13 mouse cellular contexts compared by ENCODE assay signal in genomic region chr11:88400926-88401325, GRCm38 (mm10).
DNase-seq lines count a peak whose midpoint lies in the region; ATAC-seq and TF ChIP-seq lines count a peak whose summit lies in the region.
"Had no signal": no experiment of that assay in that cellular context is flagged by ENCODE, and none has a peak within 500 bp of the region (broad histone marks: within the 10 kb centered on the region; RNA-seq: fewer than 3 reads in every experiment).

No protein-coding gene starts in this region.

- ATAC-seq in midbrain, embryonic 11.5 days (ENCODE audit: low FRiP score): no peak
- no peak for ATAC-seq in midbrain, embryonic 12.5 days (ENCODE audit: low FRiP score, low read depth)
- no peak for ATAC-seq in stomach, embryonic 16.5 days (ENCODE audit: insufficient read depth, low FRiP score)
- ATAC-seq in kidney, embryonic 14.5 days (ENCODE audit: low FRiP score, low TSS enrichment): no peak

- peaks cover 7% of the 10 kb centered on the region; the same call in 1 of the 2 replicates for H3K36me3 ChIP-seq in heart, embryonic 10.5 days
- no peaks in the 10 kb centered on the region for H3K36me3 ChIP-seq in heart, adult 2 months (ENCODE audit: control insufficient read depth, insufficient read depth, low read length)
- peaks cover 58% of the 10 kb centered on the region for H3K36me3 ChIP-seq in midbrain, embryonic 10.5 days
- no peaks in the 10 kb centered on the region for H3K36me3 ChIP-seq in midbrain, embryonic 11.5 days (ENCODE audit: control insufficient read depth, insufficient read depth, low read length)
- H3K36me3 ChIP-seq in midbrain, embryonic 12.5 days: 0 out of 2 replicates have a peak, but pooled peaks cover 9% of the 10 kb centered on the region
- H3K36me3 ChIP-seq in stomach, embryonic 16.5 days (ENCODE audit: control insufficient read depth, insufficient read depth, low read length): no peaks in the 10 kb centered on the region
- H3K36me3 ChIP-seq in kidney, embryonic 14.5 days (ENCODE audit: control insufficient read depth, insufficient read depth, low read length): peaks cover 3% of the 10 kb centered on the region; the same call in 1 of the 2 replicates
- H3K36me3 ChIP-seq: embryonic facial prominence, embryonic 15.5 days; neural tube, embryonic 12.5 days had no signal

- TF ChIP-seq CTCF in heart, adult 2 months (IDR thresholded peaks at IDR 0.05): no peak

- no peaks in the 10 kb centered on the region for H3K9me3 ChIP-seq in heart, embryonic 10.5 days
- no peaks in the 10 kb centered on the region for H3K9me3 ChIP-seq in midbrain, embryonic 10.5 days (replicated peaks)
- H3K9me3 ChIP-seq in midbrain, embryonic 11.5 days (ENCODE audit: control insufficient read depth, low read length): no peaks in the 10 kb centered on the region
- no peaks in the 10 kb centered on the region for H3K9me3 ChIP-seq in midbrain, embryonic 12.5 days
- H3K9me3 ChIP-seq in stomach, embryonic 16.5 days (replicated peaks; ENCODE audit: control insufficient read depth, low read length): no peaks in the 10 kb centered on the region
- no peaks in the 10 kb centered on the region for H3K9me3 ChIP-seq in kidney, embryonic 14.5 days (ENCODE audit: control insufficient read depth, low read length)
- H3K9me3 ChIP-seq: embryonic facial prominence, embryonic 15.5 days; neural tube, embryonic 12.5 days had no signal

- H3K27ac ChIP-seq in heart, embryonic 10.5 days: peak overlapping the region; percentile 57; the same call in 1 of the 2 replicates
- no peak overlapping the region; the same call in 1 of the 2 replicates for H3K27ac ChIP-seq in heart, adult 2 months
- H3K27ac ChIP-seq in midbrain, embryonic 10.5 days (replicated peaks): peak overlapping the region; percentile 81
- no peak overlapping the region for H3K27ac ChIP-seq in midbrain, embryonic 11.5 days (ENCODE audit: low read depth, low read length)
- H3K27ac ChIP-seq in midbrain, embryonic 12.5 days (replicated peaks): peak overlapping the region; percentile 86; the same call in 1 of the 2 replicates
- H3K27ac ChIP-seq in stomach, embryonic 16.5 days (ENCODE audit: low read length): no peak overlapping the region
- no peak overlapping the region for H3K27ac ChIP-seq in kidney, embryonic 14.5 days (ENCODE audit: low read depth, low read length)
- H3K27ac ChIP-seq: embryonic facial prominence, embryonic 15.5 days; liver, embryonic 14.5 days; neural tube, embryonic 12.5 days had no signal

- DNase-seq in heart, embryonic 10.5 days (ENCODE audit: low spot score): no peak
- DNase-seq in heart, adult 2 months: no peak
- no peak for DNase-seq in midbrain, embryonic 10.5 days (ENCODE audit: low spot score)
- no peak for DNase-seq in midbrain, embryonic 11.5 days (ENCODE audit: low spot score, missing footprints)
- DNase-seq in testis, postnatal 14 days (ENCODE audit: low spot score): no peak
- DNase-seq: gastrocnemius, postnatal 14 days; thymus, postnatal 14 days had no signal

- no peaks in the 10 kb centered on the region for H3K27me3 ChIP-seq in heart, embryonic 10.5 days (ENCODE audit: insufficient read depth, poor library complexity, severe bottlenecking)
- H3K27me3 ChIP-seq in heart, adult 2 months (ENCODE audit: control insufficient read depth, insufficient read depth, low read length): no peaks in the 10 kb centered on the region
- peaks cover 23% of the 10 kb centered on the region for H3K27me3 ChIP-seq in midbrain, embryonic 10.5 days (ENCODE audit: low read depth, poor library complexity, severe bottlenecking)
- no peaks in the 10 kb centered on the region for H3K27me3 ChIP-seq in midbrain, embryonic 11.5 days (ENCODE audit: control insufficient read depth, insufficient read depth, low read length)
- no peaks in the 10 kb centered on the region for H3K27me3 ChIP-seq in midbrain, embryonic 12.5 days
- H3K27me3 ChIP-seq in stomach, embryonic 16.5 days (ENCODE audit: control insufficient read depth, insufficient read depth, low read length): no peaks in the 10 kb centered on the region
- no peaks in the 10 kb centered on the region for H3K27me3 ChIP-seq in kidney, embryonic 14.5 days (ENCODE audit: control insufficient read depth, insufficient read depth, low read length)
- H3K27me3 ChIP-seq: embryonic facial prominence, embryonic 15.5 days; neural tube, embryonic 12.5 days had no signal

- no peak overlapping the region for H3K4me2 ChIP-seq in midbrain, embryonic 11.5 days
- H3K4me2 ChIP-seq in midbrain, embryonic 12.5 days (replicated peaks): no peak overlapping the region
- H3K4me2 ChIP-seq in stomach, embryonic 16.5 days (ENCODE audit: low read depth, low read length): no peak overlapping the region
- H3K4me2 ChIP-seq in kidney, embryonic 14.5 days (replicated peaks; ENCODE audit: low read depth, low read length): no peak overlapping the region
- H3K4me2 ChIP-seq: embryonic facial prominence, embryonic 15.5 days; neural tube, embryonic 12.5 days had no signal

- TF ChIP-seq EP300 in heart, adult 2 months (IDR thresholded peaks at IDR 0.05; ENCODE audit: insufficient read depth, low read depth, low read length): no peak

- intact Hi-C loops in heart, adult 2 months (cut with DNase I): no loop called here

- 68% methylated on average over 10 of the region's 10 CpGs for WGBS in heart, embryonic 10.5 days
- WGBS in heart, adult 2 months: 68% methylated on average over 10 of the region's 10 CpGs
- WGBS in midbrain, embryonic 10.5 days: 92% methylated on average over 10 of the region's 10 CpGs
- WGBS in midbrain, embryonic 11.5 days: 89% methylated on average over 10 of the region's 10 CpGs
- WGBS in midbrain, embryonic 12.5 days: 90% methylated on average over 10 of the region's 10 CpGs
- WGBS in stomach, embryonic 16.5 days: 72% methylated on average over 10 of the region's 10 CpGs
- WGBS in kidney, embryonic 14.5 days: 83% methylated on average over 10 of the region's 10 CpGs

- peaks cover 71% of the 10 kb centered on the region for H3K4me1 ChIP-seq in heart, embryonic 10.5 days
- H3K4me1 ChIP-seq in heart, adult 2 months (ENCODE audit: control insufficient read depth, insufficient read depth, low read length): peaks cover 17% of the 10 kb centered on the region
- H3K4me1 ChIP-seq in midbrain, embryonic 10.5 days: peaks cover 75% of the 10 kb centered on the region
- peaks cover 45% of the 10 kb centered on the region for H3K4me1 ChIP-seq in midbrain, embryonic 11.5 days (ENCODE audit: control insufficient read depth, insufficient read depth, low read length)
- peaks cover 67% of the 10 kb centered on the region for H3K4me1 ChIP-seq in midbrain, embryonic 12.5 days
- peaks cover 54% of the 10 kb centered on the region for H3K4me1 ChIP-seq in stomach, embryonic 16.5 days (ENCODE audit: control insufficient read depth, insufficient read depth, low read length)
- H3K4me1 ChIP-seq in kidney, embryonic 14.5 days (ENCODE audit: control insufficient read depth, insufficient read depth, low read length): peaks cover 30% of the 10 kb centered on the region

- H3K4me3 ChIP-seq in heart, embryonic 10.5 days: no peak overlapping the region
- no peak overlapping the region for H3K4me3 ChIP-seq in heart, adult 2 months
- H3K4me3 ChIP-seq in midbrain, embryonic 10.5 days: no peak overlapping the region
- H3K4me3 ChIP-seq in midbrain, embryonic 11.5 days (ENCODE audit: low read depth, low read length): no peak overlapping the region
- H3K4me3 ChIP-seq in midbrain, embryonic 12.5 days: no peak overlapping the region
- no peak overlapping the region for H3K4me3 ChIP-seq in stomach, embryonic 16.5 days (replicated peaks; ENCODE audit: low read length)
- no peak overlapping the region for H3K4me3 ChIP-seq in kidney, embryonic 14.5 days (ENCODE audit: low read length)
- H3K4me3 ChIP-seq: embryonic facial prominence, embryonic 15.5 days; neural tube, embryonic 12.5 days had no signal

- H3K79me2 ChIP-seq in heart, adult 2 months (replicated peaks; ENCODE audit: control insufficient read depth, insufficient read depth, low read length): no peaks in the 10 kb centered on the region

- no peak for TF ChIP-seq POLR2A in heart, adult 2 months (IDR thresholded peaks at IDR 0.05; ENCODE audit: insufficient read depth, low read depth, low read length)

- H3K9ac ChIP-seq in heart, adult 2 months (ENCODE audit: low read depth, low read length): no peak overlapping the region; the same call in 1 of the 2 replicates
- no peak overlapping the region for H3K9ac ChIP-seq in midbrain, embryonic 11.5 days (ENCODE audit: low read length)
- H3K9ac ChIP-seq in midbrain, embryonic 12.5 days (replicated peaks): no peak overlapping the region
- H3K9ac ChIP-seq in stomach, embryonic 16.5 days (ENCODE audit: low read length): 0 out of 2 replicates have a peak overlapping the region, but pooled peaks have one; percentile 17
- no peak overlapping the region for H3K9ac ChIP-seq in kidney, embryonic 14.5 days (ENCODE audit: low read depth, low read length)
- H3K9ac ChIP-seq: embryonic facial prominence, embryonic 15.5 days; liver, embryonic 14.5 days; neural tube, embryonic 12.5 days had no signal

Comparison
In these comparisons a context has a peak if more than half of its experiments do, and no peak if none do; other contexts are left out.
1. H3K27ac ChIP-seq: peak in heart, embryonic 10.5 days (single experiment), midbrain, embryonic 10.5 days (single experiment) and midbrain, embryonic 12.5 days (single experiment); none in heart, adult 2 months (single experiment), midbrain, embryonic 11.5 days (single experiment), stomach, embryonic 16.5 days (single experiment) and kidney, embryonic 14.5 days (single experiment).